Mouse (Mus musculus) MEL (cell line): ENCODE measurements around the gene Adamtsl3. TPM values are rescaled to one million over a fixed set of nuclear protein-coding genes. Genes with fewer than 3 reads are reported as not detected.

Source experiments
- DNase-seq: peaks from one replicate; pipeline ENCODE4 v3.0.0; 2011; ENCODE audit warnings: low read depth, low spot score
- H3K27ac ChIP-seq: 2 replicates; pipeline ENCODE4 v1.5.1; 2012; ENCODE audit warnings: low read depth, mild to moderate bottlenecking, control low read depth, low read length, moderate library complexity; ENCODE audit not compliant: control insufficient read depth
- H3K27me3 ChIP-seq, 2 experiments: fragments of 150-350 bp in 1 of 2; sonication (generic) in 1 of 2; 2 replicates each; pipeline ENCODE4 v1.6.1; 2012; ENCODE audit warnings: low read length in 2 of 2, mild to moderate bottlenecking in 2 of 2, improper control_type of control experiment in 1 of 2, moderate library complexity in 1 of 2; ENCODE audit not compliant: insufficient read depth in 2 of 2, control insufficient read depth in 1 of 2
- H3K36me3 ChIP-seq, 2 experiments: 2 replicates each; pipeline ENCODE4 v1.6.1; 2012 to 2014; ENCODE audit warnings: low read length in 2 of 2, improper control_type of control experiment in 1 of 2, inconsistent platforms in 1 of 2, mild to moderate bottlenecking in 1 of 2; ENCODE audit not compliant: insufficient read depth in 2 of 2, control insufficient read depth in 1 of 2
- H3K4me1 ChIP-seq, 2 experiments: fragments of 150-350 bp in 1 of 2; sonication (generic) in 1 of 2; 2 replicates each; pipeline ENCODE4 v1.6.1; 2012; ENCODE audit warnings: low read length in 2 of 2, improper control_type of control experiment in 1 of 2, mild to moderate bottlenecking in 1 of 2; ENCODE audit not compliant: insufficient read depth in 2 of 2, control insufficient read depth in 1 of 2
- H3K4me3 ChIP-seq, 2 experiments: fragments of 150-350 bp in 1 of 2; sonication (generic) in 1 of 2; 2 replicates each; pipeline ENCODE4 v1.5.1; 2012; ENCODE audit warnings: low read depth in 2 of 2, low read length in 2 of 2, mild to moderate bottlenecking in 2 of 2, moderate library complexity in 2 of 2, control low read depth in 1 of 2, improper control_type of control experiment in 1 of 2; ENCODE audit not compliant: control insufficient read depth in 1 of 2, insufficient read depth in 1 of 2
- H3K79me2 ChIP-seq: 2 replicates; pipeline ENCODE4 v1.6.1; 2012; ENCODE audit warnings: mild to moderate bottlenecking, low read length, moderate library complexity; ENCODE audit not compliant: control insufficient read depth, poor library complexity, insufficient read depth
- H3K9ac ChIP-seq: 2 replicates; pipeline ENCODE4 v1.6.1; 2012; ENCODE audit warnings: low read depth, mild to moderate bottlenecking, control low read depth, low read length, moderate library complexity; ENCODE audit not compliant: control insufficient read depth, poor library complexity, severe bottlenecking
- H3K9me3 ChIP-seq: fragments of 150-350 bp; sonication (generic); replicated peaks from 2 replicates; pipeline ENCODE4 v1.6.1; 2012; ENCODE audit warnings: mild to moderate bottlenecking, low read length, improper control_type of control experiment, moderate library complexity; ENCODE audit not compliant: insufficient read depth
- CHD1 ChIP-seq: IDR thresholded peaks from 2 replicates; pipeline ENCODE4 v1.6.1; 2012; ENCODE audit warnings: low read depth, mild to moderate bottlenecking, inconsistent platforms, low read length, improper control_type of control experiment
- CHD2 ChIP-seq: IDR thresholded peaks from 2 replicates; pipeline ENCODE4 v1.6.1; 2011; ENCODE audit warnings: low read length, improper control_type of control experiment
- CTCF ChIP-seq, 3 experiments: IDR thresholded peaks in 2 of 3; conservative IDR thresholded peaks in 1 of 3; 2 replicates each; pipeline ENCODE4 v1.5.1; 2011 to 2012; ENCODE audit warnings: low read length in 3 of 3, low read depth in 2 of 3, mild to moderate bottlenecking in 2 of 3, improper control_type of control experiment in 1 of 3, inconsistent platforms in 1 of 3, mixed read lengths in 1 of 3, moderate library complexity in 1 of 3; ENCODE audit not compliant: control insufficient read depth in 1 of 3, insufficient read depth in 1 of 3, poor library complexity in 1 of 3, severe bottlenecking in 1 of 3
- GABPA ChIP-seq: IDR thresholded peaks from 2 replicates; pipeline ENCODE4 v1.6.1; 2012; ENCODE audit warnings: low read depth, mild to moderate bottlenecking, inconsistent platforms, low read length, improper control_type of control experiment, moderate library complexity
- NELFE ChIP-seq: IDR thresholded peaks from 2 replicates; pipeline ENCODE4 v1.6.1; 2011; ENCODE audit warnings: low read depth, low read length, improper control_type of control experiment
- POLR2AphosphoS2 ChIP-seq: IDR thresholded peaks from 2 replicates; pipeline ENCODE4 v1.6.1; 2011; ENCODE audit warnings: low read length, improper control_type of control experiment
- POLR2AphosphoS5 ChIP-seq: IDR thresholded peaks from 2 replicates; pipeline ENCODE4 v1.6.1; 2012; ENCODE audit warnings: low read depth, borderline replicate concordance, mild to moderate bottlenecking, inconsistent platforms, low read length, moderate library complexity, mixed read lengths
- RAD21 ChIP-seq: IDR thresholded peaks from 2 replicates; pipeline ENCODE4 v1.6.1; 2011; ENCODE audit warnings: mild to moderate bottlenecking, low read depth, low read length, improper control_type of control experiment
- TCF12 ChIP-seq: IDR thresholded peaks from 2 replicates; pipeline ENCODE4 v1.6.1; 2014; ENCODE audit warnings: low read depth, mild to moderate bottlenecking, inconsistent platforms, low read length, improper control_type of control experiment, moderate library complexity
- USF1 ChIP-seq: IDR thresholded peaks from 2 replicates; pipeline ENCODE4 v1.6.1; 2014; ENCODE audit warnings: low read depth, mild to moderate bottlenecking, inconsistent platforms, low read length, improper control_type of control experiment, moderate library complexity
- USF2 ChIP-seq, 2 experiments: IDR thresholded peaks; 2 replicates each; pipeline ENCODE4 v1.6.1; 2011 to 2012; ENCODE audit warnings: improper control_type of control experiment in 2 of 2, low read length in 2 of 2, borderline replicate concordance in 1 of 2, inconsistent platforms in 1 of 2, low read depth in 1 of 2, mild to moderate bottlenecking in 1 of 2; ENCODE audit not compliant: insufficient read depth in 1 of 2
- ZC3H11A ChIP-seq: IDR thresholded peaks from 2 replicates; pipeline ENCODE4 v1.6.1; 2012; ENCODE audit warnings: low read depth, mild to moderate bottlenecking, inconsistent platforms, low read length, improper control_type of control experiment
- ZKSCAN1 ChIP-seq: IDR thresholded peaks from 2 replicates; pipeline ENCODE4 v1.6.1; 2012; ENCODE audit warnings: low read depth, mild to moderate bottlenecking, inconsistent platforms, low read length, improper control_type of control experiment, moderate library complexity
- polyA plus RNA-seq, 2 experiments: library from polyadenylated mRNA; stranded (reverse) in 1 of 2; unstranded in 1 of 2; fragments of >175 nt in 1 of 2; fragments of >200 nt in 1 of 2; gene quantifications; 2 replicates each; pipeline versions ENCODE4 v1.2.1 to v1.2.4; 2012; ENCODE audit warnings: low replicate concordance in 2 of 2, low read depth in 1 of 2; ENCODE audit not compliant: insufficient read length in 2 of 2, insufficient read depth in 1 of 2, missing spikeins in 1 of 2
- total RNA-seq: library from RNA; depleted of rRNA; stranded (reverse); fragments of 300-350 nt; gene quantifications from 2 replicates; pipeline ENCODE4 v1.2.3, GENCODE M21; 2012; rRNA removed

The Adamtsl3 gene
- total RNA-seq (not detected in 2 replicates), polyA plus RNA-seq (not detected)

- no peaks in the 10 kb centered on the region for H3K9me3 ChIP-seq
- TF ChIP-seq POLR2AphosphoS5 (no peak), TCF12 (no peak), CHD2 (no peak), USF2 (IDR thresholded peaks at IDR 0.05; ENCODE audit: borderline replicate concordance in 1 of 2, insufficient read depth in 1 of 2, low read depth in 1 of 2, low read length in 2 of 2) (no peak), POLR2AphosphoS2 (no peak), GABPA (no peak), CTCF (IDR thresholded peaks at IDR 0.05 in 2 of 3, conservative IDR thresholded peaks at IDR 0.05 in 1 of 3; ENCODE audit: control insufficient read depth in 1 of 3, insufficient read depth in 1 of 3, low read depth in 2 of 3, low read length in 3 of 3, poor library complexity in 1 of 3, severe bottlenecking in 1 of 3) (no peak), USF1 (no peak), NELFE (no peak)
- TF ChIP-seq, all 39 proteins: peak for 0
- no peak within 1 kb of the TSS for H3K27ac ChIP-seq
Measured at GRCm38 (mm10) chr7:82335211-82336121, at the start of gene Adamtsl3. TSS of gene Adamtsl3 (plus strand) at chr7:82335694.

GRCm38 (mm10) chr7:82287242-82287641 is 48.3 kb upstream of the Adamtsl3 start:
- Histone ChIP-seq H3K27ac (no peak overlapping the region), H3K79me2 (no peaks in the 10 kb centered on the region), H3K9me3 (no peaks in the 10 kb centered on the region), H3K4me1 (no peaks in the 10 kb centered on the region), H3K9ac (no peak overlapping the region), H3K27me3 (no peaks in the 10 kb centered on the region; a peak in 1 of 4 replicates), H3K4me3 (no peak overlapping the region), H3K36me3 (no peaks in the 10 kb centered on the region)
- DNase-seq, result peak; percentile 7
- TF ChIP-seq RAD21 (no peak), TCF12 (no peak), ZKSCAN1 (no peak), ZC3H11A (no peak), CHD1 (no peak), CTCF (IDR thresholded peaks at IDR 0.05 in 2 of 3, conservative IDR thresholded peaks at IDR 0.05 in 1 of 3; ENCODE audit: control insufficient read depth in 1 of 3, insufficient read depth in 1 of 3, low read depth in 2 of 3, low read length in 3 of 3, poor library complexity in 1 of 3, severe bottlenecking in 1 of 3) (peak; percentile 14 to 30 (median 27); a peak in 2 of 6 replicates)

More at GRCm38 (mm10) chr7:82335211-82336121, at the start of gene Adamtsl3:
- Histone ChIP-seq H3K9ac (no peak within 1 kb of the TSS), H3K4me1 (no peaks in the 10 kb centered on the region), H3K36me3 (no peaks in the 10 kb centered on the region), H3K27me3 (no peaks in the 10 kb centered on the region), H3K79me2 (no peaks in the 10 kb centered on the region), H3K4me3 (no peak within 1 kb of the TSS)
- DNase-seq, result no peak
